Mouse (Mus musculus) central nervous system, embryonic 11.5 days (tissue): ENCODE data around the gene Wdr17. TPM values are rescaled to one million over a fixed set of nuclear protein-coding genes. Genes with fewer than 3 reads are reported as not detected.

Experiments used
- polyA plus RNA-seq: library from polyadenylated mRNA; depleted of rRNA; stranded (reverse); fragments of >200 nt; gene quantifications from 2 replicates; pipeline ENCODE4 v1.2.3, GENCODE M21; 2012; rRNA removed

Gene Wdr17
- polyA plus RNA-seq, result 3.6 and 3.7 TPM in 2 replicates

DNA sequence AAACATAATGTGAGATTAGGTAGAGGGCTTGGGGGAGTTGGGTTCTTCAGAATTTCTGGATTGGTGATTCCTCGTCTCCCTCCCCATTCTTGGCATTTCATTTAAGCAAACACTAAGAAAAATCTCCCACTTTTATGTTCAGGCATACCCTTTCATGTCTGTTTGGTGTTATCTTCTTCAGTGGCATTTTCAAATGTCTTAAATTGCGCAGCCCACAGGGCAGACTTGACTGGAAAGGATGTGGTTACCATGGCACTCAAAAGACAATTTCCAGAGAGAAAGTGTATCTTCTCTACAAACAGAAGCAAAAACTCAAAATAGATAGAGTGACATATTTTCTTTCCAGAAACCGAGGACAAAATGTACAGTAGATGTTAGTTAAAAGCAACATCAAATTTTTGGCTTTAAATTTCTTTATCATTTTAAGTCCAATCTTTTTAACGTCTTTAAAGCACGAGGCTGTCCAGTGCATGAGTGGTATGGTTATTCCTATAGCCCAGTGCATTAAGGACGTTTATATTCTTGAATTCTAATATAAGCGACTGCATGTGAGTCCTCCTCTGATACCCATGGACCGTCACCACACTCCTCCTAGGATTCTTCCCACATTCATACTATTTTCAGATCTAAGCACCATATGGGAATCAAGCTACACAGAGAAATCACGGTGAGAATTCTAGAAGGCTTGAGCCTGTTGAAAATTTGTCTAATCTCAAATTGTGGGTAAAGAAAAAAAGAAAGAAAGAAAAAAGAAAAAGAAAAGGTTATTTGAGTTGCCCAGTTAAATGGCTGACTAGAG lies at the start of gene Wdr17:
Gene Wdr17, minus strand, starts transcription at position 198 of the 799 bp plus-strand sequence.

DNA sequence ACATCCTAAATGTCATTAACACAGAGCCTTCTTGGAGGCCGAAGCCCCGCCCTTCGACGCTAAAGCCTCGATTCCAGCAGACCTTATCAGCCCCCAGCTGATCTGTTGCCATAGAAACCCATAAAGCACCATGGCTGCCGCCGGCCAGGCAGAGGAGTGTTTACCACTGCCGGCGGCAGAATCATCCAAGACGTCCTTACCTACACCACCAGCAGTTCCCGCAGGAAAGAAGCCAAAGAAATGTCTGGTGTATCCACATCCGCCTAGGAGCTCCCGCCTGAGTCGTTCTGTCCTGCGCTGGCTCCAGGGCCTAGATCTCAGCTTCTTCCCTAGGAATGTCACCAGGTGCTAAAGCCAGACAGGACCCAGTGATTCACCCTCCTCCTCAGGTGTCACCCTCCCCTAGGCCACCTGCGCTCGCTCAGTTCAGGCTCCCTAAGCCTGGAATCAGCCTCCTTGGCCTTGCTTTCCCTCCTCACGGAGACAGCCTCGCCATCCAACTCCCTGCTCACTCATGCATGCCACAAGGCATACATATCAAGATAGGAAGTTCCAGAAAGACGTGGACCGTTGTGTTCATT lies 286.2 kb downstream of the Wdr17 start, which contains the start of gene Spata4:
Gene Spata4, plus strand, starts transcription at position 111 of the 581 bp plus-strand sequence.

Other genes starting within 250 kb of the Wdr17 start
- gene Gpm6a, start 67.7 kb upstream of the Wdr17 start, polyA plus RNA-seq, result 47.8 and 51.6 TPM in 2 replicates